Comparison of ENCODE assay signal across 8 mouse cellular contexts in genomic region chr2:31469480-31469879, GRCm38 (mm10). TPM values are rescaled to one million over a fixed set of nuclear protein-coding genes. Genes with fewer than 3 reads are reported as not detected.
DNase-seq lines count a peak whose midpoint lies in the region; ATAC-seq and TF ChIP-seq lines count a peak whose summit lies in the region.

No protein-coding gene starts in this region.

- H3K4me2 ChIP-seq in embryonic facial prominence, embryonic 15.5 days (replicated peaks), result peak overlapping the region; percentile 99
- H3K4me2 ChIP-seq in kidney, embryonic 16.5 days (replicated peaks; ENCODE audit: low read depth, low read length), result peak overlapping the region; percentile 84
- peak overlapping the region; percentile 97 for H3K4me2 ChIP-seq in myocyte (ENCODE audit: low read depth)

- H3K27me3 ChIP-seq in embryonic facial prominence, embryonic 15.5 days, result peaks cover 19% of the 10 kb centered on the region; the same call in 1 of the 2 replicates
- peaks cover 9% of the 10 kb centered on the region; the same call in 1 of the 2 replicates for H3K27me3 ChIP-seq in kidney, embryonic 16.5 days (ENCODE audit: insufficient read depth, low read length)
- H3K27me3 ChIP-seq in myocyte (ENCODE audit: control insufficient read depth, insufficient read depth, insufficient read length), result no peaks in the 10 kb centered on the region

- H3ac ChIP-seq in myocyte (ENCODE audit: control insufficient read depth, insufficient read length), result no peak overlapping the region

- H3K9me3 ChIP-seq in embryonic facial prominence, embryonic 15.5 days (replicated peaks), result no peaks in the 10 kb centered on the region
- H3K9me3 ChIP-seq in kidney, embryonic 16.5 days (ENCODE audit: low read length), result no peaks in the 10 kb centered on the region

- H3K4me1 ChIP-seq in embryonic facial prominence, embryonic 15.5 days, result peaks cover 22% of the 10 kb centered on the region
- H3K4me1 ChIP-seq in kidney, embryonic 16.5 days (ENCODE audit: insufficient read depth, low read length), result 0 out of 2 replicates have a peak, but pooled peaks cover 11% of the 10 kb centered on the region

- 0 out of 2 replicates have a peak overlapping the region, but pooled peaks have one; percentile 26 for H3K9ac ChIP-seq in embryonic facial prominence, embryonic 15.5 days
- peak overlapping the region; percentile 52 for H3K9ac ChIP-seq in kidney, embryonic 16.5 days (replicated peaks; ENCODE audit: low read length)

- H3K27ac ChIP-seq in embryonic facial prominence, embryonic 15.5 days (replicated peaks), result no peak overlapping the region
- H3K27ac ChIP-seq in kidney, embryonic 16.5 days (ENCODE audit: low read length), result no peak overlapping the region

- H3K36me3 ChIP-seq in embryonic facial prominence, embryonic 15.5 days, result 0 out of 2 replicates have a peak, but pooled peaks cover 3% of the 10 kb centered on the region
- H3K36me3 ChIP-seq in kidney, embryonic 16.5 days (ENCODE audit: insufficient read depth, low read length), result no peaks in the 10 kb centered on the region
- no peaks in the 10 kb centered on the region for H3K36me3 ChIP-seq in myocyte (ENCODE audit: control insufficient read depth, insufficient read depth)

- WGBS in embryonic facial prominence, embryonic 15.5 days, result 27% methylated on average over 7 of the region's 7 CpGs
- 22% methylated on average over 7 of the region's 7 CpGs for WGBS in kidney, embryonic 16.5 days

- no peak for TF ChIP-seq POLR2A in myocyte (IDR thresholded peaks at IDR 0.05; ENCODE audit: insufficient read length, low read depth)

- H3K79me2 ChIP-seq in myocyte (ENCODE audit: control insufficient read depth, insufficient read depth), result no peaks in the 10 kb centered on the region

- peak overlapping the region; percentile 52 for H3K4me3 ChIP-seq in embryonic facial prominence, embryonic 15.5 days (replicated peaks)
- H3K4me3 ChIP-seq in kidney, embryonic 16.5 days (ENCODE audit: low read length), result peak overlapping the region; percentile 51
- H3K4me3 ChIP-seq in myocyte, result peak overlapping the region; percentile 40

- ATAC-seq in embryonic facial prominence, embryonic 15.5 days (ENCODE audit: insufficient number of reproducible peaks, low FRiP score, low TSS enrichment, low read depth), result no peak
- ATAC-seq in kidney, embryonic 16.5 days (ENCODE audit: low FRiP score, low TSS enrichment), result no peak
- no peak for ATAC-seq in megakaryocyte progenitor cell, adult 5-6 weeks (replicated peaks; ENCODE audit: poor library complexity)

- DNase-seq in kidney, adult 11 months, result peak; percentile 88
- DNase-seq in kidney, postnatal 4 days, result no peak
- no peak for DNase-seq in layer of hippocampus, postnatal 25 days (ENCODE audit: extremely low spot score in 1 of 2, low spot score in 1 of 2)
- no peak for DNase-seq in T-cell, adult 2 months (ENCODE audit: low spot score)

TF ChIP-seq in myocyte, 11 proteins besides CTCF, POLR2A, EP300 and RAD21:
- TF ChIP-seq TCF12 (IDR thresholded peaks at IDR 0.05; ENCODE audit: insufficient read depth, poor library complexity, severe bottlenecking) (no peak), MYOD1 (IDR thresholded peaks at IDR 0.05; ENCODE audit: control insufficient read depth in 1 of 3, insufficient read length in 2 of 3, low read depth in 2 of 3) (no peak), CEBPB (IDR thresholded peaks at IDR 0.05; ENCODE audit: insufficient read depth, poor library complexity, severe bottlenecking) (no peak), MAX (IDR thresholded peaks at IDR 0.05; ENCODE audit: low read depth) (no peak), TCF3 (IDR thresholded peaks at IDR 0.05; ENCODE audit: insufficient read length, low read depth) (no peak), POLR2AphosphoS2 (IDR thresholded peaks at IDR 0.05; ENCODE audit: insufficient read length, low read depth) (no peak), SRF (IDR thresholded peaks at IDR 0.05; ENCODE audit: control insufficient read depth, insufficient read length, low read depth) (no peak), USF1 (IDR thresholded peaks at IDR 0.05; ENCODE audit: low read depth) (no peak), REST (IDR thresholded peaks at IDR 0.05; ENCODE audit: insufficient read depth, insufficient read length) (no peak), MYOG (IDR thresholded peaks at IDR 0.05; ENCODE audit: control insufficient read depth in 1 of 3, insufficient read depth in 1 of 3, insufficient read length in 2 of 3, low read depth in 2 of 3) (no peak), E2F4 (IDR thresholded peaks at IDR 0.05; ENCODE audit: insufficient read depth) (no peak)

RNA-seq across cellular contexts. Expression of gene Ass1, which starts 0.5 kb away (rescaled TPM):
- 38.1 and 41.3 TPM in 2 replicates for polyA plus RNA-seq in embryonic facial prominence, embryonic 15.5 days (2015; fragmentation: Nextera tagmentation; extraction: Ambion mirVana)
- 130 and 164 TPM in 2 replicates for polyA plus RNA-seq in kidney, embryonic 16.5 days (2015; fragmentation: Nextera tagmentation; extraction: Ambion mirVana)
- polyA plus RNA-seq in myocyte (2012; fragmentation: generic; extraction: Trizol), result 71.5 TPM
- 10 to 100 TPM; 17.7 to 20.8 TPM for total RNA-seq in layer of hippocampus, postnatal 25 days (2021)
- total RNA-seq in megakaryocyte progenitor cell, adult 5-6 weeks (2015), result 78.4 and 100 TPM in 2 replicates
- total RNA-seq in megakaryocyte progenitor cell, adult 5-6 weeks (2017), result 118 and 127 TPM in 2 replicates
